Mouse (Mus musculus): ENCODE data around the gene Adamts6.
A peak's percentile ranks its signal among the peaks of the same experiment; 100 is the strongest.

Adamts6 gene

DNA sequence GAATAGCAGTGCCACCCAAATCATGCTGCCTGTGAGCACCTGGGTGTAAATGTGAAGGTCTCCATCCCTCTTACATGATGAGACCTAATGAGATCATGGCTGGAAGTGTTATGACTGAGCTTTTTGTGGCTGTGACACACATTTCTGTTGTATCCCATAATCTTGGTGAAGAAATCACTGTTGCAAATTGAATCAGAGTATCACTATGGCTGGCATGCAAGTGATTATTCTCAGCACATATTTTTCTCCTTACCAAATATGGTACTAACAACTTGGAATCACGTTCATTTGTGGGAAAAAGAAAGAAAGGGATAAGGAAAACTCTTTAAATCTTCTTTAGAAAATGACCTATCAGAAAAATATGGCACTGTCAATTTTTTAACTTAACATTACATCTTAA, 180.4 kb downstream of the Adamts6 start:
- no peak for DNase-seq

DNA sequence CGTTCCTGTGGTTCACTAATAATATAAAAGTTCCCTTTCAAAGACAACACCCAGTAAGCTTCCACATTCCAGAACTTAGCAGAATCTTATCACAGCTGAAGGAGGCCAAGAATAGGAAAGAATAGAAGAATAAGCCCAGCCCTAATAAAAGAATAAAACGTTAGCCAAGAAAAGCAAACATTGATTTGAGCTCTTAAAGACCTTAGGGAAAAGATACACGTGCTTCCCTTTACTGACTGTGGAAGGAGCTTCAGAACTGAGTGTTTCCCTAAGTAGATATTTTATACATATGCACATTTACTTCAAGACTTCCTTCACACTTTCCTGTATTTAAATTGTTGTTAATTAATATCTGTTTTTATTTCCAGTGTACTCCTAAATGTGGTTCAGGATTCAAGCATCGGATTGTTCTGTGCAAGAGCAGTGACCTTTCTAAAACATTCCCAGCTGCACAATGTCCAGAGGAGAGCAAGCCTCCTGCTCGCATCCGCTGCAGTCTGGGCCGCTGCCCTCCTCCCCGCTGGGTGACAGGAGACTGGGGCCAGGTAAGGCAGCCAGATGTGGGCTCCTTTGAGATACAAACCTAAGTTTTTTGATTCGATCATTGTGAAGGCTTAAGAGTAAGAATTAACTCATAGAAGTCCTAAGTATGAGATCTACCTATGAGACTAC, 188.8 kb downstream of the Adamts6 start:
- DNase-seq, result peak; percentile 88

DNA sequence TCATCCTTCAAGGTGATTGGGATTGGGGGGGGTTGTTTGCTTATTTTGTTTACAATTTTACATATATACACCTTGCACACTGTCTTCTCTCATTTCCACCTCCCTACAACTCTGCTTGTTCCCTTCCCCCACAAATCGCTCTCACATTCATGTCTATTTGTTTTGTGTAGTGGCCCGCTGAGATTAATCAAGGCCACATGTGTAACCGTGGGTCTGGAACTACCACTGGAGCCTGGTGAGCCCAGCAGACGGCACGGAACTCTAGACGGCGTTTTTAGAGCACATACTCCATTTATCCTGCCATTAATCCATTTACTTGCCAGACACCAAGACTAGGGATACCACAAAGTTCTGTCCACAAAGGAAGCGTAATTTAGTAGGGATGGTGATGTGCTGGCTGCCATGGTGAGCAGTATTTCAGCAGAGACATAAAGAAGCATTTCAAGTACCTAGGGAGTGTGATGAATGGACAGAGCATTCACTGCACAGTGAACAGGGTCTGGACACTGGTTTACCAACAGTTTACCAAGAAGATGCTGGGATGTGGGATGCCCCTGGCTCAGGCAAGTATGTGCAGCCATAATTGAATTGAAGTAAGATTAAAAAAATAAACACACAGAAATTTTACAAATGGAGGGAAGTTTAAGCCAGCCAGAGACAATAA, 194.9 kb downstream of the Adamts6 start:
- peak; percentile 36 for DNase-seq

DNA sequence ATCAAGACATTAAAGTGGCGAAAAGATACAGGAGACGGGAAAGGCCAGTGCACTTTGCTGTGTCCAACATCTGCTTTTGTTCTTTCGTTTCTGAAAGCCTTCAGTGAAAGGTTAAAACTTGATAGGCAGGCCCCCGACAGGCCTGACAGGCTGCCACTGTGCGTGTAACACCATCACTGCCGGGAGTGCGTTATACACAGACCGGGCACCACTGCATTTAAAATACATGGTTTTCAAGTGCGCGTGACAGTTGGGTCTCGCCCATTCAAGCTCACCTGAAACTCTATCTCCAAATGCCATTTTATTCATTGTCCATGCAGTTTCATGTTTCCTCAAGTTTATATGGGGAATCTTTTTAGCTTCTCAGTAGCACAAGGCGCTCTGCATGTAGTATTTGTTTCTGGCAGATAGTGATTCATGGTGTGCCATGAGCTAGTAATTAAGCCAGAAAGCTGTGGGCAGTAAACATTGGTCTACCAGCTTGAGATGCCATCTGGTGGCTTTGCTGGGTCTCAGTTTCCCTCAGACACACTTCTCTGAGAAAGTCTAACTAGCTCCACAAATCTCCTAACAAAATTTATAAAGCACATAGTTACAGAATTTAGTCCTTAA, 195.6 kb downstream of the Adamts6 start:
- DNase-seq, result no peak

DNA sequence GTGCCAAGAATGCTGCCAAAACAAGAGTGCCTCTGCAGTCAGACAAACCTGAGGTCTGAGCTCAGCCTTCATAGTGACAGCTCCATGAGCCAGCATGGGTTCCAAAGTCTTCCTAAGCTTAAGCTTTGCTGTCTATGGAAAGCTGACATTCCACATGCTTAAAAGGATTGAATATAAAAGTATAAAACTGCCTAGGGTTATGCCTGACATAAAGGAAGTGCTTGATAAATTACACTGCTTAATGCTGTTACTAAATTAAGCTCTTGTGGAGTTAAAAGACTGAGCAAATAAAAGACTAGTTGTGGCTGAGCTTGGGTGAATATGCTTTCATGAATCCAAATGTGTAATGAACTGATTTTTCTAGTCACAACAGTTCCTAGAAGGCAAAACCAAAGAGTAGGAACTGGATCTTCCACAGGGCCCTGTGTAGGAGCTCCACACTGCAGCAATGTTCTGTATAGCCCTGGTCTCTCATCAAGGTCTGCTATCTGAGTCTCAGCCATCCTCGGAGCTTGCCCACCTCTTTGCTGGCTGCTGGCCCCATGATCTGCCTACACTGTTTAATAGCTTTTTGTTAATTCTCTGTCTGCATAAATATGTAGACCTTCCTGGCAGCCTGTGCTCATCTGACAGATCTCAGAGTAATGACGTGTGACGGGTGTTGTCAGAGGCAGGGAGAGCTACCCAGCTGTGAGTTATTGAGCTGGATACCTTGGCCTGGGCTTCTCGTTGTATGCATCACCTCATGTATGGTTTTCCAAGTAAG, 203.6 kb downstream of the Adamts6 start:
- DNase-seq, result peak; percentile 76

DNA sequence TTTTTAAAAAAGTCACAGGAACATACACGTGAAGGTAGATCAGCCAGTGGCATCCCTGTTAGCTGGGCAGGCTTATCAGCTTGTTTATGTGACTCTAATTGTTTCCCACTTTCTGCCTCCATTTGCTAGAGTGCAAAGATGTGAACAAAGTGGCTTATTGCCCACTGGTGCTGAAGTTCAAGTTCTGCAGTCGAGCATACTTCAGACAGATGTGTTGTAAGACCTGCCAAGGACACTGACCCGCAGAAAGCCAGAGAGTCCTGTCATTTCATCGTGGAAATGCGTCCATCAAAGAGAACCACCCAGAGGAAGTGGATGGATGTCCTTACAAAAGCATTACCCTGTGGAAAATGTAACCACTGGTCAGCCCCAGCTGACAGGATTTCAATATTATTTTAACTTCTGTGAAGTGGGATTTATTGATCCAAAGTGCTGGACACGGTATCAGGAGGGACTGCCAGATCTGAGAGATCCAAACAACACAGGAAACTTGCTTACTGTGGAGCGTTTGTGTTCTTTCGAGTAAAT, 205.9 kb downstream of the Adamts6 start:
- peak; percentile 88 for DNase-seq

DNA sequence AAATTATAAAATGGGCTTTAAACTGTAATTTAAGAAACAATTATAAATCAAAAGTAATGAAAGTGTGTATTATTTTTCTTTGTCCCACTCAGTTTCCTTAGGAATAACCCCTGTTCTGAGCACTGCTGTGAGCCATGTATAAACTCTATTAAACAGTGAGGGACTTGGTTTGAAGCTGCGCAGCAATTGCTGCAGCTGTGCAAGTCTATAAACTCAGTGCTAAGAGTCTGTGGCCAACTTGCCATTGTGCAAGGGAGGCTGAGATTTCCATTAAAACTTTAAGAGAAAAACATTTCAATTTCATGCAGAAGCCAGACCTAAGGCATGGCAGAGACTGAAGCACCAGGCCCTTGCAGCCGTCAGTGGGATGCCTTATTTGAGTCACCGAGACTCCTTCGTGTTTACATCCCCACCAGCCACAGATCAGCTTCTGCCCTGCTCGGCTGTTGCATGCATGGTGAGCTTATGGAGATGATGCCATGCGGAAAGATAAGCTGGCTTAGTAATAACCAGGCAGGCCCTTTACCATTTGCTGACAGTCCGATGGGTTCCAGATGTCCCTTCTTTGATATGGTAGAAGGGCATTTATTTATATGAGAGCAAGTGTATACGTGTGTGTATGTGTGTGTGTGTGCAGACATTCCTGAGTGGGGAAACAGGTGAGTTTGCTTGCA, 206.7 kb downstream of the Adamts6 start:
- peak; percentile 85 for DNase-seq

DNA sequence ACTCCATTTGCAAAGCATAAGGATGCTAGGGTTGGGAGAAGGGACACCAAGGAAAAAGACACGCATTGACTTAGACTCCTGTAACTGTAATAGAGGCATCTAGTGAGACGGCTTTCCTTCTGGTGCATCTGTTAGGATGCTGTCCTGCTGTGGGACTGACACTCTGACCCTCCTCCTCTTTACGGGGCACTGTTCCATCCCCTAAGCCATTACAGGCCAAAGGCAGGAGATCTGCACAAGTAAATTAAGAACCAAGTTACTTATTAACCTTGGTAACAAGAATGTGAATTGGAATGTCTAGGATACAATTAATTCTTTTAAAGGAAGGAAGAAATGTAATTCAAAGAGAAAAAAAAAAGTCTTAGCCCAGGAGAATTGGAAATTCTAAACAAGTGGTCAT, 210.0 kb downstream of the Adamts6 start:
- DNase-seq, result peak; percentile 27

DNA sequence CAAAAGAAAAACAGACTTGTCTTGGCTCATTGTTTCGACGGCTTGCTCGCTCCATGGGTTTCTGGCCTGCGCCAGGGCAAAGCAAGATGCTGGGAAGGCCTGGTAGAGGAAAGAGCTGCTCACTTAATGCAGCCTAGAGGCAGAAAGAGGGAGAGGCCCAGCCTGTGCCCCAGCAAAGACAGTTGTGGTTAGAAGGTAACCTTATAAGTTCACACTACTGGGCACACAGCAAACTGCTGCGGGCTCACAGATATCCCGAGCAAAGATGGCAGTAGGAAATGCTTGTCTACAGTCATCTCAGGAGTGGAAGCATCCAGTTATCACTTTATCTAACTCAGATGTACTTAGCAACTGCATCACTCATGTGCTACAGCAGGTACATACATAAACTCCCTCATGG, 211.0 kb downstream of the Adamts6 start:
- peak; percentile 78 for DNase-seq

DNA sequence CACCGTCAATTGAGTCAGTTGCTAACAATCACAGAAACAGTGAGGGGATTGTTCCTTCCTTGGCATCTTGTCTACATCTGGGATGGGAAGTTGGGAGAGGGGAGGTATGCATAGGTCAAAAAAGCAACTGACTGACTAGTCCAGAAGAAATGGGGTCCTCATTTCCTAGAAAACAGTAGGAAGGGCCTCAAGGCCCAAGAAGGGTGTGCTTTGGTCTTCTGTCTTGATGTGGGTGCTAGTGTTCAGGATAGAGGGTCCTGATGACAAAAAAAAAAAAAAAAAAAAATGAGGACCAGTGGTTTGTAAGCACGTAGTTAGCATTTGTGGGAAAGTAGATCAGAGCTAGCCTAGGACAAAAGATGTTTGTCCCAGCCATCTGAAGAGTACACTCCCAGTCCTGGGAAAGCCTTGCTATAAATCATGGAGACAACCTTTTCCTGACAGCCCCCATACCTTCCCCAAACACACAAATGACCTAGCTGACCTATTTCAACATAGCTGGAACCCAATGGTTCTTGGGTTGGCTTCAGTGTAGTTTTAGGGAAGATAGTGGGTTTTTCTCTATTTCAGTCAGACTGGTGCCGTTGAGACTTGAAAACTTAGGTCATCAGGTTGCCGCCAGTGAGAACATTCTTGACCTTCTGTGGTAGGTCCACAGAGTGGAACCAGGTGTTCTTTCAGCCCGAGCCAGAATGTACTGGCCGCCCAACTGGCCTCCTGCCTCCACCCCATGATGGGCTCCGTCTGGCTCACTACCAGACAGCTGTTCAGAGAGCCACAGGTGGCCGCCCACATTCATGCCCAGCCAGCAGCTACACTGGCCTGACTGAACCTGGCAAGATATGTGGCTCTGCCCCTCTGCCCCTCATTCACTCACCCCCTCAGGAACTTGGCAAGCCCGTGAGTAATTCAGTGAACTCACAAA, 211.7 kb downstream of the Adamts6 start:
- peak; percentile 89 for DNase-seq

DNA sequence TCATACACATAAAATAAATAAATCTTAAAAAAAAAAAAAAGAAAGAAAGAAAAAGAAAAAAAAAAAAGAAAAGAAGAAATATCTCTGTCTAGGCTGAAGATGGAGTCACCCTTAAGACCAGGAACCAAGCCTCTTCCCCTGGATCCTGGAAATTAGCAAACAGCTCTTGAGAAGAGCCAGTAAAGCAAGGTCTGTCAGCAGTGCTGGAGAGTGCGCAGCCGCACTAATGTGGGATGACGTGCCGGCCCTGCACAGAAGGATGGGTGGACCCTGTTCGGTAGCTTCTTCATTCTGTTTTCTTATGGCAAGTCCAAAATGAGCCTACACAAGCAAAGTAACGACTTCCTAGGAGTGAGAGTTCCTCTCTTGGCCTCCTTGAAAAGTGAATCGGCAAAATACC, 214.8 kb downstream of the Adamts6 start:
- DNase-seq, result peak; percentile 51

DNA sequence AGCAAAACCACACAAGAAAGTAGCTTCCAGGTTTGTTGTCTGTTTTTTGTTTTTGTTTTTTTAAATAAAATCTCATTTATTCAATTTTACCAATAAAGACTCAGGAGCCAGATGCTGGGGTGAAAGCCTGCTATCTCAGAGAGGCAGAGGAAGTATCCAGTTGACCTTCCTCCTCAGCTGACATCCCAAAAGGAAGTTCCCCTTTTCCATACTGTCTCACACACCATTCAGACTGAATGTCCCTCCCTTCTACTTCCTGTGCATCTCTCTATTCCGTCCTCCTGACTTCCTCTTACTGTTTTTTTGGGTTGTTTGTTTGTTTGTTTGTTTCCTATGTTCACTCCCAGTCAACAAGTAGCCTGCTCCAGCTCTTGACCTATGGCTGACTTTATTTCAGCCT, 216.4 kb downstream of the Adamts6 start:
- DNase-seq, result peak; percentile 6

DNA sequence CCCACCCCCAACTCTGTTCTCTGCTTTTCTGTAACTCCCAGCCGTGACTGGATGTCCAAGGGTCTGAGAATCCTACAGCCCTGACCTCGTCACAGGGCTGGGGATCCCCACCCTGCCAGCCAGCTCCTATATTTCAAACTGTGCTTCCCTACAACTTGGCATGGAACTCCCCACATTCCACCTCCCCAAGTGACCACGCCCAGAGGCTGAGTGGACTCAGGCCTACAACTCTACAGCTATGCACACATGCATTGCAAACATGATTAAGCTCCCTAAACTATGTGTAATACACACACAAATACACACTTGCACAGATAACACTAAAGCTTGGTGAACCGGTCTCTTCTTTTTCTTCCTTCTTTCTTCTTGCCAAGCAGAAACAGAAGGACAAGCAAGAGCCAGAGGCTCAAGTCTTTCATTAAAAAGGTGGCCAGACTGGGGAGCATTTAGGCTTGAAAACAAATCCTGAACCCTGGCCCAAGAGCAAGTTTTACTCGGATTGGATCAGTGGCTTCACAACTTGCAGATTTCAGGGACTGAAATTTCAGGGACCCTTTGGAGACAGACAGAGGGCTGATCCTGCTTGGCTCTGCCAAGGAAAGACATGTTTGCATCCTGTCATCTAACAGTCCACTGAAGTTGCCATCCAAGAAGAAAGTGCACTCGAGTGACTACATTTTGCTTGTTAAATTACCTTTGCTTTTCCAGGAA, 218.7 kb downstream of the Adamts6 start:
- peak; percentile 56 for DNase-seq

DNA sequence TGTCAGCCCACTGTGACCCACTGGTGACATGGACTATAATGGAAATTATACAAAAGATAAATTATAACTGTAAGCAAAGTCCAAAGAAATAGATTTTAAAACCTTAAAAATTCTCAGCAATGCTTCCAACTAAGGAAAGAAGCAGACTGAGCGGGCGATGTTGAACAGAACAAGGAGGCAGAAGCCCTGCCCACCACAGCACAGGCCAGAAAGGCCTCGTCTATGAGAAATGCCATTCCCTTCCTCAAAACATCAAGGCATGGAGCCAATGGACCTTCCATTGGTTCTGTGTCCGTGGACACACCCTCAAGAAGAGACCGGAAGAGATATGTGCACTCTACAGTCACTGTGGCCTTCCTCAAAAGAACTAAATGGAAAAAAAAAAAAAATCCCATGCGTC, 220.0 kb downstream of the Adamts6 start:
- DNase-seq, result peak; percentile 58

DNA sequence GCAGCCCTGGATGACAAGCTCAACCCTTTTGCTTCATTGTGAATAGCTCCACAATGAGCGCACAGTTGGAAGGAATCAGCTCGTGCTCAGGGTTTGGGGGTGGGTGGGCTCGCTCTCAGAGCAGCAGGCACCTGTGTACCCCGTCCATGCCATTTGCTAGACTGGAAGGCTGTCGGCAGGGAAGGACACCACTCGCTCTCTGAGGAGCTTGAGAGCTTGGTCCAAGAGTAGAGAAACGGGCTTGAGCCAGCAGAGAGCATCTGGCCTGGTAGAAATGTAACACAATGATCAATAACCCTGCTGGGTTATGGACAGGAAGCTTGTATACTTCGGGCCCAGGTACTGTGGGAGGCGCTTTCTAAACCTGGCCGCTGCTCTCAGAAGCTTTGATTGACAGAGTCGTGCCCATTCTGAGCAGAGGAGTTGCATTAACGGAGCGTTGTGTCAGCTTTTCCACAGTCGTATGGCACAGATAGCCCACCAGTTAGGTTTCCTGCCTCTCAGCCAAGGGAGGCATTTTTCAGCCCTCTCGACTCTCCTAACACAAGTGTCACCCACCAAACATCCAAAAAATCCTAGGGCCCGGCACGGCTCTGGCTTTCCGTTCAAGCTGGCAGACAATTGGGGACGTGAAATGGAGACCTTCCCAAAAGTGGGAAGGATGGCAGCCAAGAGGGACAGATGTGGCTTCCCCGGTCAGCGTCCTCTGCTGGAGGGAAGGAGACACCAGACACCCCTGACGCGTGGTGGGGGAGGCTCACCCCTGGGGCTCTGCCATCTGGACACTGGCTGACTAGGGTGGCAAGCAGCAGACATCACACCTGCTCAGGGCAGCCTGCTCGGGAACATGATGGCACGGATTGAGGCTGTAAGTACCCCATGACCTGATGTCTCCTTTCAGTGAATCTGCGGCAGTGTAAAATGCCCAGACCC, 222.2 kb downstream of the Adamts6 start:
- DNase-seq, result peak; percentile 92

DNA sequence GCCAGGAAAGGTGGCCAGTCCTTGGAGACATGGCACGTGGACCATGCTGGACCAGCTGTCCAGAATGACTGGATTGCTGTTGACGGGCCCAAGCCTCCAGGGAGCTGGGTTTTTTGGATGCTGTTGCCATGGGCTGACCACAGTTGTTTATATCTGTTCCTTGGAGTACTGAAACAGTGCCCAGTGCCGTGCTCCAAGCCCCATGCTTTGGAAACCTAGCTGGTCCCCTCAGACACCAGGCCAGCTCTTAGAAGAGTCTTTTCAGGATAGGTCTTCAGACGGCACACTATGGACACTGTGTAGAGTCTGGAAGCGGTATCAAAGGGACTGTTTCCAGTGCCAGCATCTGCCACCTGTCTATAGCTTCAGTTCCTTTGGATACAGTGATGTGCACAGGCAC, 223.1 kb downstream of the Adamts6 start:
- DNase-seq, result peak; percentile 97

DNA sequence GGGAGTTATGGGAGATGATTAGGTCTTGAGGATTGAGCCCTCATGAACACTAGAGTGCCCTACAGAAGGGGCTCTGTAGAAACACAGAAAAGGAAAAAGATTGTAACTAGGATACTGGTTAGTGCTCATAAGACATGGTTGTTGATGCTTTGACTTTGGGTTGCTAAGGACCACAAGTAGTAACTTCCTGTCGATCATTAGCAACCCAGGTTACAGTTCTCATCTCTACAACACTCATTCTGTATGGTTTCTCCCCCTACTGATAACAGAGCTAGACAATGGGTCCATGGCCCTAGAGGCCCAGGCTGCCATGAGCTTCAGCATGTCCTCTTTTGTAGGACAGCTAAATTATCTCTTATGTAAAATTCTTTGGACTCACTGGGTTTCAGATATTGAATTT, 227.4 kb downstream of the Adamts6 start:
- DNase-seq, result peak; percentile 52

DNA sequence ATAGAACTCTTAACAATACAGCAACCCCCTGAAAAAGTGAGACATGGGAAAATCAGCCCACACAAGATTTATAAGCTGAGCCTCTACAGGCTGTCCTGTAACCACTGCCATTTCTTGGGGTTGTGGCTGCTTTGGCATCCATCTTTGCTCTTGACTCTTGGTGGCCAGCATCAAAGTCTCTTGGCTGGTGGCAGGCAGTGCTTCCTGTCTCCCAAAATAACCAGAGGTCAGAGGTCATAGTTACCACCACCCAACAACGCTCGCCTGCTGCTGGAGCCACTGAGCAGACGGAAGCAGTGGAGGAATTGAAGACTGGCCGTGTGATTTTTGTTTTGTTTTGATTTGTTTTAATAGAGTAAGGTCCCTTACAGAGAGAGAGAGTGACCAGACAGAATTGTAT, 228.5 kb downstream of the Adamts6 start:
- DNase-seq, result peak; percentile 61

DNA sequence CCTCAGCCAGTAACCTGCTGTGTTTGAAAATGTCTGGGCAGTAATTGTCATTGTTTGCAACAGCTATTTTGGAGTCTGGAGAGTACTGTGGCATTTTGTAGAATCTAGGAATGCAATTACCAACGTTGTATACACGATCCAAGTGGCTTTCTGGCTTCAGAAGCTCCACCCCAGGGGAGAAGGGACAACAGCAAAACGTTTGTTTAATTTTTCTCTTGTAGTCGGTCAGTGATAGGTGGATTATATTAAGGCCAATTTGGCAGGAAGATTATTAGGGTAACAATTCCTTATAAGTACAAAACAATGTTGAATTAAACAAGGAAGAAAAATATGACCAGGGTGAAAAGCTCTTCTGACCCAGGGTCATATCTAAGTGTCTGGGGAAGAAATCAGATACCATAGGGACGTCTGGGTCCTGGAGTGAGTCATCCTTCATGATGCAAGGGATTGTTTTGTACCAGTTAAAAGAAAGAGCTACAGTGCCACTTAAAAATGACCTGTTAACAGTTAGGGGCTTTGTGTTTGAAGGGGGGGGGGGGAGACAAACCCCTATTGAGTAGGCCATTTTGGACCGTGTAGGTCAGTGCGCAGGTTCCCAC, 229.2 kb downstream of the Adamts6 start:
- DNase-seq, result peak; percentile 77
